Mouse (Mus musculus): ENCODE measurements around the gene Pced1a. TPM values are rescaled to one million over a fixed set of nuclear protein-coding genes. Genes with fewer than 3 reads are reported as not detected.

Gene Pced1a
- total and polyA plus RNA-seq, 3 experiments = 15.4 to 43.3 (median 17.2) TPM

GRCm38 (mm10) chr2:130436769-130437168 is 12.3 kb upstream of the Pced1a start:
- DNase-seq = no peak

GRCm38 (mm10) chr2:130433152-130433551 is 8.7 kb upstream of the Pced1a start:
- no peak for DNase-seq

- DNase-seq = no peak
These were observed 7.7 kb upstream of the Pced1a start for GRCm38 (mm10) chr2:130432157-130432556.

GRCm38 (mm10) chr2:130430484-130430883 is 6.0 kb upstream of the Pced1a start:
- DNase-seq = no peak

GRCm38 (mm10) chr2:130429851-130430250 is 5.3 kb upstream of the Pced1a start:
- DNase-seq = no peak

- no peak for DNase-seq
These were observed 611 bp upstream of the Pced1a start for GRCm38 (mm10) chr2:130425112-130425511.

- peak; percentile 88 for DNase-seq
These were observed 940 bp downstream of the Pced1a start for GRCm38 (mm10) chr2:130423397-130424125.

- DNase-seq = no peak
These were observed 2.5 kb downstream of the Pced1a start for GRCm38 (mm10) chr2:130421781-130422620.

- no peak for DNase-seq
These were observed 10.2 kb downstream of the Pced1a start for GRCm38 (mm10) chr2:130414094-130414856.

GRCm38 (mm10) chr2:130412775-130413174 is 11.7 kb downstream of the Pced1a start:
- no peak for DNase-seq

GRCm38 (mm10) chr2:130411558-130412495 is 12.7 kb downstream of the Pced1a start:
- DNase-seq = peak; percentile 87

- no peak for DNase-seq
These were observed 16.3 kb downstream of the Pced1a start for GRCm38 (mm10) chr2:130408194-130408593.

GRCm38 (mm10) chr2:130406178-130406577 is 18.3 kb downstream of the Pced1a start, which contains the start of gene Tmem239:
Tmem239 (plus strand) TSS chr2:130406478.
- DNase-seq = no peak

GRCm38 (mm10) chr2:130404939-130405338 is 19.6 kb downstream of the Pced1a start, which contains the start of the genes Gm28372 and 1700020A23Rik:
Gm28372 (plus strand) TSS chr2:130405239.
1700020A23Rik (plus strand) TSS chr2:130405259.
- no peak for DNase-seq

- no peak for DNase-seq
These were observed 22.6 kb downstream of the Pced1a start for GRCm38 (mm10) chr2:130401891-130402290.

GRCm38 (mm10) chr2:130400046-130400445 is 24.5 kb downstream of the Pced1a start:
- DNase-seq = no peak

- DNase-seq = peak; percentile 33
These were observed 26.4 kb downstream of the Pced1a start for GRCm38 (mm10) chr2:130398091-130398490.

- DNase-seq = no peak
These were observed 27.1 kb downstream of the Pced1a start, which contains the start of gene Cpxm1 for GRCm38 (mm10) chr2:130397186-130397985. Cpxm1 (minus strand) TSS chr2:130397574.

- DNase-seq = no peak
These were observed 28.8 kb downstream of the Pced1a start for GRCm38 (mm10) chr2:130395696-130396095.

- DNase-seq = no peak
These were observed 31.7 kb downstream of the Pced1a start for GRCm38 (mm10) chr2:130392836-130393235.

Measured in adrenal gland, adult 2 months (tissue).